Mouse (Mus musculus) CH12.LX (cell line): Measurements from ENCODE around the gene Clp1. TPM values are rescaled to one million over a fixed set of nuclear protein-coding genes. Genes with fewer than 3 reads are reported as not detected.
"Not testable (repeated sequence)": the region's sequence is repeated elsewhere in the genome, so short reads cannot be mapped to it uniquely, and the experiment has no call there.

ENCODE experiments used
- DNase-seq: peaks from one replicate; pipeline ENCODE4 v3.0.0-alpha.2; 2013; ENCODE audit errors: extremely low read depth
- H3K27ac ChIP-seq: 2 replicates; pipeline ENCODE4 v1.5.1; 2012; ENCODE audit warnings: low read depth, mild to moderate bottlenecking, control low read depth, moderate library complexity; ENCODE audit not compliant: insufficient read depth
- H3K27me3 ChIP-seq: replicated peaks from 2 replicates; pipeline ENCODE3; 2012; ENCODE audit warnings: inconsistent platforms
- H3K36me3 ChIP-seq, 2 experiments: replicated peaks in 1 of 2; 2 replicates each; pipeline versions ENCODE3 to v1.6.1; 2012; ENCODE audit warnings: inconsistent platforms in 1 of 2, low read length in 1 of 2, mild to moderate bottlenecking in 1 of 2, mixed read lengths in 1 of 2, moderate library complexity in 1 of 2; ENCODE audit not compliant: control insufficient read depth in 1 of 2, insufficient read depth in 1 of 2
- H3K4me1 ChIP-seq, 2 experiments: 2 replicates each; pipeline ENCODE4 v1.6.1; 2012; ENCODE audit warnings: inconsistent platforms in 1 of 2, moderate library complexity in 1 of 2; ENCODE audit not compliant: insufficient read depth in 2 of 2, control insufficient read depth in 1 of 2
- H3K4me2 ChIP-seq: 2 replicates; pipeline ENCODE4 v1.6.1; 2012; ENCODE audit warnings: low read depth, mild to moderate bottlenecking, control low read depth; ENCODE audit not compliant: poor library complexity, insufficient read depth, severe bottlenecking
- H3K4me3 ChIP-seq, 3 experiments: fragments of 150-350 bp in 1 of 3; sonication (generic) in 1 of 3; replicated peaks in 1 of 3; 2 replicates each; pipeline versions ENCODE3 to v1.5.1; 2011 to 2012; ENCODE audit warnings: low read depth in 2 of 3, low read length in 2 of 3, mild to moderate bottlenecking in 2 of 3, moderate library complexity in 2 of 3, control low read depth in 1 of 3, improper control_type of control experiment in 1 of 3, inconsistent platforms in 1 of 3, mixed read lengths in 1 of 3; ENCODE audit not compliant: poor library complexity in 1 of 3
- H3K79me2 ChIP-seq: replicated peaks from 2 replicates; pipeline ENCODE4 v1.6.1; 2012; ENCODE audit warnings: mild to moderate bottlenecking, moderate library complexity; ENCODE audit not compliant: control insufficient read depth, poor library complexity, insufficient read depth, severe bottlenecking; ENCODE audit errors: extremely low read depth
- H3K9ac ChIP-seq: 2 replicates; pipeline ENCODE4 v1.6.1; 2012; ENCODE audit warnings: low read depth, mild to moderate bottlenecking, control low read depth, moderate library complexity; ENCODE audit not compliant: insufficient read depth
- H3K9me3 ChIP-seq: replicated peaks from 2 replicates; pipeline ENCODE3; 2012; ENCODE audit warnings: low read length, inconsistent platforms, mixed read lengths
- CTCF ChIP-seq, 2 experiments: IDR thresholded peaks in 1 of 2; conservative IDR thresholded peaks in 1 of 2; 2 replicates each; pipeline ENCODE4 v1.5.1; 2011 to 2012; ENCODE audit warnings: low read depth in 2 of 2, low read length in 2 of 2, improper control_type of control experiment in 1 of 2, inconsistent platforms in 1 of 2, mild to moderate bottlenecking in 1 of 2, moderate library complexity in 1 of 2
- ELF1 ChIP-seq: IDR thresholded peaks from 2 replicates; pipeline ENCODE4 v1.6.1; 2014; ENCODE audit warnings: low read depth, mild to moderate bottlenecking, inconsistent platforms, low read length, improper control_type of control experiment
- ETS1 ChIP-seq: conservative IDR thresholded peaks from 2 replicates; pipeline ENCODE4 v1.6.1; 2012; ENCODE audit warnings: low read depth, mild to moderate bottlenecking, inconsistent platforms, low read length, improper control_type of control experiment, moderate library complexity
- HCFC1 ChIP-seq: IDR thresholded peaks from 2 replicates; pipeline ENCODE4 v1.6.1; 2012; ENCODE audit warnings: low read depth, mild to moderate bottlenecking, inconsistent platforms, low read length, improper control_type of control experiment
- JUND ChIP-seq: conservative IDR thresholded peaks from 2 replicates; pipeline ENCODE4 v1.6.1; 2011; ENCODE audit warnings: low read depth, low read length, improper control_type of control experiment
- KAT2A ChIP-seq: IDR thresholded peaks from 2 replicates; pipeline ENCODE4 v1.6.1; 2012; ENCODE audit warnings: low read length, improper control_type of control experiment, inconsistent platforms; ENCODE audit not compliant: insufficient replicate concordance
- MEF2A ChIP-seq: IDR thresholded peaks from 2 replicates; pipeline ENCODE4 v1.6.1; 2014; ENCODE audit warnings: low read depth, mild to moderate bottlenecking, inconsistent platforms, low read length, improper control_type of control experiment, borderline replicate concordance
- MXI1 ChIP-seq: IDR thresholded peaks from 2 replicates; pipeline ENCODE4 v1.6.1; 2011; ENCODE audit warnings: mild to moderate bottlenecking, low read depth, low read length, improper control_type of control experiment
- NELFE ChIP-seq: IDR thresholded peaks from 2 replicates; pipeline ENCODE4 v1.6.1; 2011; ENCODE audit warnings: low read depth, low read length, improper control_type of control experiment
- NRF1 ChIP-seq: IDR thresholded peaks from 2 replicates; pipeline ENCODE4 v1.6.1; 2014; ENCODE audit warnings: low read depth, mild to moderate bottlenecking, inconsistent platforms, low read length, improper control_type of control experiment, moderate library complexity
- PAX5 ChIP-seq: IDR thresholded peaks from 2 replicates; pipeline ENCODE4 v1.6.1; 2012; ENCODE audit warnings: low read length, inconsistent platforms, mixed read lengths
- RAD21 ChIP-seq: IDR thresholded peaks from 2 replicates; pipeline ENCODE4 v1.6.1; 2011; ENCODE audit warnings: low read depth, mild to moderate bottlenecking, low read length, improper control_type of control experiment, moderate library complexity
- SMC3 ChIP-seq: IDR thresholded peaks from 2 replicates; pipeline ENCODE4 v1.6.1; 2011; ENCODE audit warnings: low read depth, low read length, improper control_type of control experiment
- USF1 ChIP-seq: IDR thresholded peaks from 2 replicates; pipeline ENCODE4 v1.6.1; 2014; ENCODE audit warnings: low read depth, mild to moderate bottlenecking, inconsistent platforms, low read length, improper control_type of control experiment
- USF2 ChIP-seq: conservative IDR thresholded peaks from 2 replicates; pipeline ENCODE4 v1.6.1; 2011; ENCODE audit warnings: low read depth, low read length, improper control_type of control experiment
- ZC3H11A ChIP-seq: IDR thresholded peaks from 2 replicates; pipeline ENCODE4 v1.6.1; 2012; ENCODE audit warnings: low read depth, mild to moderate bottlenecking, inconsistent platforms, low read length, improper control_type of control experiment
- ZKSCAN1 ChIP-seq: IDR thresholded peaks from 2 replicates; pipeline ENCODE4 v1.6.1; 2012; ENCODE audit warnings: low read depth, inconsistent platforms, low read length, improper control_type of control experiment, borderline replicate concordance
- dilution Hi-C: fragments of 300-500 bp; cut with MboI; formaldehyde crosslinking; loops from 2 replicates; pipeline ENCODE4 v1.14.3; 2020; ENCODE audit warnings: low sequenced_read_pairs; ENCODE audit not compliant: extremely low pct_unique_long_range_greater_than_20kb, extremely low pct_ligation_motif_present
- in situ Hi-C: fragments of 300-500 bp; cut with MboI; formaldehyde crosslinking; loops from 3 replicates; pipeline ENCODE4 v1.14.3; 2019; ENCODE audit warnings: low sequenced_read_pairs, low pct_ligation_motif_present, low pct_unique_long_range_greater_than_20kb, mixed read lengths
- polyA plus RNA-seq: library from polyadenylated mRNA; unstranded; fragments of >175 nt; gene quantifications from 2 replicates; pipeline ENCODE4 v1.2.1, GENCODE M21; 2012; ENCODE audit warnings: low read depth; ENCODE audit not compliant: insufficient read length
- total RNA-seq, 2 experiments: library from RNA; depleted of rRNA; stranded (reverse); fragments of 300-350 nt in 1 of 2; fragments of >200 nt in 1 of 2; gene quantifications; 2 replicates each; pipeline ENCODE4 v1.2.3; 2012 to 2014

Gene Clp1
- total and polyA plus RNA-seq, 3 experiments = 32.0 to 65.2 (median 46.5) TPM

- H3K27ac ChIP-seq, dilution Hi-C loops, H3K4me2 ChIP-seq: not testable (repeated sequence)
Measured at GRCm38 (mm10) chr2:84728191-84728590, 1.0 kb upstream of the Clp1 start.

GRCm38 (mm10) chr2:84726716-84727115 lies 434 bp downstream of the Clp1 start:
- Histone ChIP-seq H3K79me2 (peaks cover 30% of the 10 kb centered on the region), H3K36me3 (peaks cover 16 to 36% of the 10 kb centered on the region in 2 experiments), H3K27me3 (no peaks in the 10 kb centered on the region), H3K4me3 (peak overlapping the region; percentile 62 to 69 (median 68)), H3K4me2 (peak overlapping the region; percentile 95), H3K4me1 (peaks cover 8 to 33% of the 10 kb centered on the region in 2 experiments), H3K9me3 (no peaks in the 10 kb centered on the region), H3K27ac (no peak overlapping the region), H3K9ac (peak overlapping the region; percentile 96)
- in situ Hi-C loops = no loop called here
- DNase-seq = no peak
- TF ChIP-seq JUND = no peak
- no peak for TF ChIP-seq SMC3
- TF ChIP-seq USF1 = no peak
- TF ChIP-seq MXI1 = no peak
- TF ChIP-seq MEF2A = no peak
- TF ChIP-seq USF2 = no peak
- no peak for TF ChIP-seq ZKSCAN1
- no peak for TF ChIP-seq KAT2A
- no peak for TF ChIP-seq RAD21
- no peak for TF ChIP-seq ELF1
- no peak for TF ChIP-seq ZC3H11A
- no peak for TF ChIP-seq ETS1
- no peak for TF ChIP-seq NRF1
- no peak for TF ChIP-seq HCFC1
- no peak for TF ChIP-seq CTCF (conservative IDR thresholded peaks at IDR 0.05 in 1 of 2, IDR thresholded peaks at IDR 0.05 in 1 of 2; ENCODE audit: low read depth in 2 of 2, low read length in 2 of 2)
- TF ChIP-seq PAX5 = no peak
- no peak for TF ChIP-seq NELFE
- dilution Hi-C loops = no loop called here

More at GRCm38 (mm10) chr2:84728191-84728590, 1.0 kb upstream of the Clp1 start:
- DNase-seq, H3K9me3 ChIP-seq, in situ Hi-C loops, H3K27me3 ChIP-seq: not testable (repeated sequence)
- H3K4me3 ChIP-seq = peak overlapping the region in 1 of 3 experiments; percentile 76
- H3K36me3 ChIP-seq = peaks cover 16 to 27% of the 10 kb centered on the region in 2 experiments
- peaks cover 30% of the 10 kb centered on the region for H3K79me2 ChIP-seq
- peaks cover 8 to 33% of the 10 kb centered on the region in 2 experiments for H3K4me1 ChIP-seq
- peak overlapping the region; percentile 98; the same call in 1 of the 2 replicates for H3K9ac ChIP-seq
